Mouse (Mus musculus) heart, adult 8-10 months (tissue): ENCODE measurements at regions not wholly inside any gene's neighbourhood (a gene's known extent, or its start where the extent isn't known, plus 50 kb on each side); places are given as distances from the start of the nearest gene placed in this dataset.

Experiments
- DNase-seq: peaks from one replicate; pipeline ENCODE4 v3.0.0; 2022; ENCODE audit warnings: low spot score

DNA sequence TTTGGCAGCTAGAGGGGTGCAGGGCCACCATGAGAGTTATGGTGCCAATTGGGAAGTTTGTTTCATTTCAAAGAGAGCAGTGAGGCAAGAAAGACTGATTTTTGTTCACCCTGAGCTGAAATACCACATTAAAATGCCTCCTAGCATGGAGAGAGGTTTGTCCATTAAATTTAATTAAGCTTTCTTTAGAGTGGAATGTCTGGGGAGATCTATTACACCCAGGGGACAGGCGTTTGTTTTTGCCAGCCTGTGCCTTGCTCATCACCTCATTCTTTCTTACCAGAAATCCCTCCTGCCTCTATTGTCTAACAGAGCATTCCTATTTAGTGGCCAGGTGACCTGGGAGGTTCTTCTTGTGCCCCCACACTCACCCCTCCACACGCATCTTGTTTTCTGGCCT lies 55.2 kb upstream of the Rcn1 start:
- DNase-seq = no peak

GRCm38 (mm10) chr2:105454836-105455235 lies 55.7 kb upstream of the Rcn1 start:
- no peak for DNase-seq

DNA sequence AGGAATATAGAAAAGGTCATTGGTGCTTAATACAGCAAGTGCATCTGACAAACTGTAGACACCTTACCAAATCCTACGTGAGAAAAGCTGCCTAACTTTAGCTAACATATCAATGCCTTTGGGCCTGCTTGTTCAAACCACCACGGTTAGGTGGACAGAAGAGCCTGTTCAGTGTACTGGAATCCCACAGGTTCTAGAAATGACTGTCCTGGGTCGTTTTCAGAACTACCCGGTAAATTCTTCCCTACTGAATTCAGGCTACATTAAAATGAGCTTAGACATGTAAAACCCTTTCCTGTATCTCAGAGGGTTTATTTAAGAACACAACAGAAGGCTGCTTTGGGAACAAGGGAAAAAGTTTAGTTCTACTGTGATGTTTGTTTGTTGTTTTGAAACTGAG lies 59.5 kb upstream of the Rcn1 start:
- DNase-seq = no peak

DNA sequence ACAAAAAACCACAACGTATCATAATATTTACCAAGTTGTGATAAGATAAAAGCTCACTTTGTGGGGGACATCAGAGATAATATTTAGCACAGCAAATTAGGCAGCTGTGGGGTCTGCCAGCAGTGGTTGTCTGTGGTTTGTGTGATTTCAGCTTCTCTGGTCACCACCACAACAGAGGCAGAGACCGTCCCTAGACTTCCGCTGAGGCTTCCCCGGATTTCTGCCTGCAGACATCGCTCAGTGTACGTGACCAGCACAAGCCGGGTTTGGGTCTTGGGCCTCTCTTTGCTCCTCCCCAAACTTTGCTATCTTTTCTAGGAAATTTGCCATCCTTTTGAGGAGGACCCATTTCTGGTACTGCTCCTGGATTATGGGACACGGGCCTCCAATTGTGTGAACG lies 60.4 kb upstream of the Rcn1 start:
- no peak for DNase-seq

- DNase-seq = no peak
Observed at GRCm38 (mm10) chr2:105465630-105466029, 66.5 kb upstream of the Rcn1 start.

DNA sequence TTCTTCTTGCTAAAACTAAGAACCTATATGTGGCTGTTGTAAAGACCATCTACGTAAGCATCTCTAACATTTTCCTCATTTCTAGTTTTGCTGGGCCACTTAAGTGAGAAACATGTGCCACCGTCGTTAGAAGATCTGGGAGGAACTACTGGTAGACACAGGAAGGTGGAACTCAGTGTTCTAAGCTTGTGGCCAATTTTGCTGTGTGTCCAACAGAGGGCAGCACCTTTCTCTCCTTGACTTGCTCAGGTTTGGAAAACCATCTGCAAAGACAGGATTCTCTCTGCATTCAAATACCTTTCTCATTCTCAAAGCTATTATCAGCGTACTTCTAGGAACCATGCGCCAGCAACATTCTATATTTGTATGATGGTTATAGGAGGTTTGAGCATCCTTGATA lies 69.8 kb upstream of the Rcn1 start:
- no peak for DNase-seq

DNA sequence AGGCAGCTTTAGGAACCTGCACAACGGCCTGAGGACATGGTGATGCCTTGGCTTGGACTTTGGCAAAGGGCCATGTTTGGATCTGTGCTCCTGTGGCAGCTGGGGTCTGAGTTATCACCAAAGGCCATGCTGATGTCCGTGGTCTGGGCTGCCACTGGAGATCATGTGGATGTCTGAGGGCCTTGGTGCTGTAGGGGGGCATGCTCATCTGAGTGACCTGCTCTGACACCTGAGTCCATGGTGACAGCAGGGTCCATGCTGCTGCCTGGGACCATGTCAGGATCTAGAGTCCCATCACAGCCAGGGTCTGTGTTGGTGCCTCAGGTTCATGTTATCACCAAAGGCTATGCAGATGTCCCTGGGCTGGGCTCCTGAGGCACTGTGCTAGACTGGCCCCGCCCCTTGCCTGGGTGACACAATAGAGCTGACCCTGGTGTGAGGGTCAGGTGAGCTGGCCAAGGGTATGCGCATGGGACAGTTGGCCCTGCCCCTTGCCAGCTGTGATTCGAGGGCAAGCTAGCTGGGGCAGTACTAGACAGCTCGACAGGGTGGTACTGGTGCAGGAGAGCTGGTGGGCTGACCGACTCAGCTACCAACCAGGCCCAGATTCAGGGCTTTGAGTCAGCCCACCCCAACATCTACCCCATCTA lies 77.0 kb upstream of the Rcn1 start:
- no peak for DNase-seq

DNA sequence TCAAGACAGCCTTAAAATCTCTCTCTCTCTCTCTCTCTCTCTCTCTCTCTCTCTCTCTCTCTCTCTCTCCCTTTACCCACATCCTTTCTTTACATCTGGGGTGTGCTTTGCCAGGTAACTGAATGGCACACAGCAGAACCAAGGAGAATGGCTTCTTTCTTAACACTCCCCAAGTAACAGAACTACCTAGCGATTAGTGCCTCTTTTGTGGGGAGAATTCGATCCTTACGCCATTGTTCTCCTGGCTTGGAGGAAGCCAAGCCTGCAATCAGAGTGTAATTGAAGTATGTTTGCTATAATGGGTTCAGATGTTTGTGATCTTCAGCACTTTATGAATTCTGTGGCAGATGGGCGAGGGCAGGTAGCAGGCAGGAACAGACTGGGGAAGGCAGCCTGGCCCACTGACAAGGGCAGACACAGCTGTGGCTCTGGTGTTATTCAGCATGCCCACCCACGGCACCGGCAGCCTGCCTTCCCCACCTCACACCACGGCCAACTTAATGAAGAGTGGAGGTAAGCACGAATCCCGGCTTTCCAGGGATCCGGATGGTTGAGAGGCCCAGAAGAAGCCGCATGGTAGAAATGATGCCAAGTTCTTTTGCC lies 83.0 kb upstream of the Rcn1 start:
- DNase-seq = no peak

DNA sequence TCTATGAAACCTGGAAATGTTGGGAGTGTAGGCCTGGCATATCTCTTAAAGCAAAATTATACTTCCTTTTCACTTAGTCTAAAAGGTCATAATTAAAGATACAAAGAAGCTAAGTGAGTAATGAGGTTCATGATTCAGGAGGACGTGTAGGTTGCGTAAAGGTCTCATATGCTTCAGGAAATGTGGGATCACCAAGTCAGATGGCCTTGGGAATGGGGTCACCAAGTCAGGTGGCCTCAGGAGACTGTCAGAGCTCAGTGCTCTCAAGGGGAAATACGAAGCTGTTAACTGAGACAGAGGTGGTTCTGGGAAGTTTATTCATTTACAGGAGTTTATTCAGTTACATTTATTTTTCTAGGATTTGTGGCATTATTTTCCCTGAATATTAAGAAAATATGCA lies 85.4 kb upstream of the Rcn1 start:
- no peak for DNase-seq

DNA sequence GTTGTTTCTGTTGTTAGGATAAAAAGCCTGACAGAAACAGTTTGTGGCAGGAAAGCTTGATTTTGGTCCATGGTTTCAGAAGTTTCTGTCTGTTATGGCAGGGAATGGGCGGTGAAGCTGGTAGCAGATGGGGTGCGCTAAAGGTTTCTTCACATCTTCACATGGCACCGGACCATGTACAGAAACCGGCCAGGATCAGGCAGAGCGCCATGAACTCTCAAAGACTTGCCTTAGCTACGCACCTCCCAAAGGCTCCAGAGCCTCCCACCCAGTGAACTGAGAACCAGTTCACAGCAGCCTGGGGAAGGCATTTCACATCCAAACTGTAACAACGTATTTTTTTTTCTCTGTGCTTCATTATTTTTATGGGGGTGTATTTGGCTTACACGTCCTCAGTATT lies 86.2 kb upstream of the Rcn1 start:
- no peak for DNase-seq

DNA sequence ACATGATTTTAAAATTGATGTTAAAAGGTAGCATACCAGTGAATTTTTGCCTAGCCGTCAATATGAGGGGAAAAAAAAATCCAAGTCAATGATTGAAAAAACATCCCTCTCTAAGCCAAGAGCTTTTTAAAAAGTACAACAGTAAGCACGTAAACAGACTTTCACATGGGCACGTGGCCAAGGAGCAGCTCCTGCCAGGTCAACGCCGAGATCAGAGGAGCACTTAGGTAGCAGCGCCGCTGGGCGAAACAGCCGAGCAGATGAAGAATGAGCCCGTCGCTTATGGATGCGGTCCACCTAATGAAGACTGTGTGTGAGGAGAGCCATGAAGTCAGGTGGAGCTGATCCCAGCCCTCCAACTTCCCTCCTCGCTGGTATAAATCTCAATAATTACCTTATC lies 96.7 kb upstream of the Rcn1 start:
- no peak for DNase-seq

- no peak for DNase-seq
Observed at GRCm38 (mm10) chr2:105504197-105504596, 105.1 kb upstream of the Rcn1 start.

DNA sequence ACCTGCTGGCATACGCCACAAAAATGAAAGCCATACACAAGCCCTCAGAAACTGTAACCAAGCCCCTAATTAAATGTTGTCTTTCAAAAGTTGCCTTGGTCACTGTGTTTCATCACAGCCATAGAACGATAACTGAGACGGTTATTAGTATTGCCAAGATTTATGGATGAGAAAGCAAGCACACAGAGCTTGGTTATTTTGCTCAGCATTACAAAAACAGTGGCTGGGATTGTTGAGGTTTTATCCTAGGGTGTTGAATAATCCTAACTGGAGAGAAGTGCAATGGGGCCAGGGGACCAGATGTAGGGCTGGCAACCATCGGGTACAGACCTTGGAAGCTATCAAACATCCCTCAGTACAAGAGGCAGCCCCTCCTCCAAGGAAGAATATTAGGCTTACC lies 106.4 kb upstream of the Rcn1 start:
- no peak for DNase-seq

DNA sequence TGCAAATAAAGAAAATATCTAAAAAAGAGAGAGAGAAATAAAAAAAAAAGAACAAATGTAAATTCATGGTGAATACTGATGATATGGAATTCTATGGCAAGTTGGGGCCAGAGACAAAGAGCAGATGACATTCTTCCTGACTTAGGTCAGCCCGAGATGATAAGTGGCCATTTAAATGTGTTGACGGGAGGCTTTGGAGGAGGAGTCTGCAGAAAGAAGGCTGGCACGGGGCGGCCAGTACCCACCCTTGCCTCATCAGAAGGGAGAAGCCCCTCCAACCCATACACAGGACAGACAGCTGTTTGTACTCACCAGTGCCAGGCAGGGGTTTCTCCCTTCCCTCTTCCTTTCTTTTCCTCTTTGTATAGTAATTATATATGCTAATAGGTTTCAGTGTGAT lies 108.0 kb upstream of the Rcn1 start:
- no peak for DNase-seq

GRCm38 (mm10) chr2:105510816-105511215 lies 111.7 kb upstream of the Rcn1 start:
- DNase-seq = no peak

DNA sequence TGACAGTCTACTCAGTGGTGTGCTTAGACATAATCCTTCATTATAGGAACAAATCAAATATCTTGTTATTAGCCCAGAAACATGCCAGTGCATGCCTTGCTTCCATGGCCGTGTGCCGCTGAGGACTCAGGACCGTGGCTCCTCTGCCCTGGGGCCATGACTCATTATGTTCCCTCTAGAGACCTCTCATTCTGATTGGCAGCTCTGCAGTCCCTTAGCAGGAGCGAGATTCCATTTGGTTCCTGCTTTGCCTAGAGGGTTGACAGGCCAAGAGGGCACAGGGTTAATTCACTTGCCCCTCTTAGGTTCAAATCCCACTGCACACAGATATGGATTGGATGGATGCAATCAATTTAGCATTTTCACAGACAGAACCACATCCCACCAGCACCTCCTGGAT lies 112.6 kb upstream of the Rcn1 start:
- no peak for DNase-seq

- DNase-seq = no peak
Observed at GRCm38 (mm10) chr2:105514226-105514625, 115.1 kb upstream of the Rcn1 start.

DNA sequence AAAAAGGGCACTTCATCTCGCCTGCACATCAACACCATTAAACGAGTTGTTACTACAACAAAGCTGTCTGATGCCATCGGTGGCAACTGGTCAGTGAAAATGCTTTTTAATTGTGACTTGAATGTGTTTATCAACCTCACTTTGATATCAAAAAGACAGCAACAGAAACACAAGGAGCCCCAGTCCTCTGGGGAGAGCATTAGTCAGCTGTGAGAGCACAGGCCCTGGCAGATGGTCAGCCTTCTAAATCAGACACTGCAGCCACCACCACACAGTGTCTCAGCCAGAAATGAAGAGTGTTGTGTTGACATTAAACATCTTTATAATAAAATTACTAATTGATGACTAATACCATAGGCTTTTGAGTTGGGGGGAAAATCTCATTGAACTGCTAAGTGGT lies 115.8 kb upstream of the Rcn1 start:
- DNase-seq = no peak

DNA sequence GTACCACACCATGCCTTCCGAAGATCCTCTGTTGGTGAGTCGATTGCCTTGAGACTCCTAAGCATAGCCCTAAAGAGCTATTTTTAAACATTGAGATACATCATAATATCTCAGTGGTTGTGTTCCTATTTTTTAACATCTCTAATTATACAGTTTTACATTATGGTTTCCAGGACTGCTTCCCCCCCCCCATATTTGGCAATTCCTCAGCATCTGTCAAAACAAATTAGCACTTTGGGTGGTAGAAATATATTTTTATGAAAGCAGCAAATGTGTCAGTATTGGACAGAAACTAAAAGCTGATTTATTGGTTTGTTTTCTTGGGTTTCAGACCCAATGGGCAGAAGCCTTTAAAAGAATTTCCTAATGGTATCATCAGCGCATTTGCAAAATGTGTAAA lies 116.2 kb upstream of the Rcn1 start:
- no peak for DNase-seq

DNA sequence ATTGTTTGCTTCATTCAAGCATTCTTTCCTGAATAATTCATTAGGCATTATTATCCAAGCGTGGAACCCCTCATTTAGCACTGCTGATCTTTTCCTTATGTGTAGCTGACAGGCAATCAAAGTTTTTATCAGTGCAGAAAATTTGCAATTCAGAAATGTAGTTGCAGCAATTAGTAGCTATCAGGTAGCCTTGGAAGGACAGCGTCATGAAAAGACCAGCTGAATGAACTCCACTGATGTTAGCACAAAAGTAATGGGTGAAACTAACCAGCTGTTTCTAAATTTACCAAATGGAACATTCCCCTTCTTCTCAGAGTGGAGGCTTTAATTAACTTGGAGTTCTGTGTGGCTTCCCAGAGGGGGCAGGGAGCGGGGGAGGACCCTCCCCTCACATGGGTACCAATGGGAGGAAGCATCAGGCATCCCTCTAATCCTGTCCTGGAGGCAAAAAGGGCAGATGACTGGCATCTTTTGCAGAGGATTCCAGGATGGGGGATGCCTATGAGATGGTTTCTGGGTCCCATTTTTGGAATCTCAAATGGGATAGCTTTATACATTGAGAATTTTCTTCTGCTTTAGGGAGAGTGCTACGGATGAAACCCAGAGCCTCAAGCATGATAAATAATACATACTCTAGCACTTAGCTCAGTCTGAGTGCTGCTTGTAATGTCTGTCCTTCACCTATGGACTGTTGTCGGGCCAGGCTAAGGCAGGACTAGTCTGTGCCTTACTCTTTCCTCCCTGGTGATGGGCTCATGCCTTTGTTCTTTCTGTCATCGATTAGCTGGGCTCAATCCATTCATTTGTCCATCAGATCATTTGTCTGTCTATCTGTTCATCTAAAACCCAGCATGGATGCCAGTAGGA lies 117.4 kb upstream of the Rcn1 start:
- DNase-seq = no peak

GRCm38 (mm10) chr2:105521841-105522240 lies 122.7 kb upstream of the Rcn1 start:
- DNase-seq = no peak

GRCm38 (mm10) chr2:105523297-105523802 lies 124.2 kb upstream of the Rcn1 start:
- DNase-seq = no peak

DNA sequence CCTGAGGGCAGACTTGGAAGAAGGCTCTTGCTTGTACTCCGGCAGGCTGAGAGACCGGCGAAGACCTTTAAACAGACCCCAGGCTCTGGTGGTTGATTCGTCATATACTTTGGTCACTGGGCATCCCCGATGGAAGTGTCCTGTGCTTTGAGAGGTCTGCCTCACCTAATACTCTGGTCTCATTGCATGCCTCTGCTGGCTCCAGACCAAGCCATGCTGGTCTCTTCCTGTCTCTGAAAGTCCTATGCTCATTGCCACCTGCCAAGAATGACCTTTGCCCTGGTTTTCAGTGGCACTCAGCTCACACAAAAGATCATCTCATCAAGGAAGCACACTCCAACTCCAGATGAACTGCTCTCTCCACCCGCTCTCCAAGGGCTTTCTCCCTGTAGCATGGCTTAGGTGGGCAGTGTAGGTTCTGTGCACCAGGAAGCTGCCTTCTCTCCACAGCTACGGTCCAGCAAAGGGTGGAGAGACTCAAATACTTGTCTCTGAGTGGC lies 126.0 kb upstream of the Rcn1 start:
- no peak for DNase-seq
